Mouse (Mus musculus) hindbrain, embryonic 15.5 days (tissue): ENCODE measurements around the gene Ctsa. TPM values are rescaled to one million over a fixed set of nuclear protein-coding genes. Genes with fewer than 3 reads are reported as not detected.
"Not testable (repeated sequence)": the region's sequence is repeated elsewhere in the genome, so short reads cannot be mapped to it uniquely, and the experiment has no call there.

Experiments
- ATAC-seq: fragments of 200-750 bp; cut with Nextera tagmentation; 2 replicates; pipeline ENCODE4 v1.8.0; 2017; ENCODE audit warnings: low read depth, moderate number of reproducible peaks, moderate TSS enrichment; ENCODE audit not compliant: low FRiP score
- H3K27ac ChIP-seq: fragments of 300-500 bp; sonication (generic); replicated peaks from 2 replicates; pipeline ENCODE4 v1.5.1; 2015; ENCODE audit warnings: mild to moderate bottlenecking, inconsistent platforms
- H3K27me3 ChIP-seq: fragments of 300-500 bp; sonication (generic); 2 replicates; pipeline ENCODE4 v1.6.1; 2015; ENCODE audit warnings: control low read depth, inconsistent platforms
- H3K36me3 ChIP-seq: fragments of 300-500 bp; sonication (generic); 2 replicates; pipeline ENCODE4 v1.6.1; 2015; ENCODE audit warnings: control low read depth, inconsistent platforms
- H3K4me1 ChIP-seq: fragments of 300-500 bp; sonication (generic); replicated peaks from 2 replicates; pipeline ENCODE4 v1.6.1; 2015; ENCODE audit warnings: control low read depth, inconsistent platforms
- H3K4me2 ChIP-seq: fragments of 300-500 bp; sonication (generic); 2 replicates; pipeline ENCODE4 v1.6.1; 2015; ENCODE audit warnings: moderate library complexity, mild to moderate bottlenecking, inconsistent platforms
- H3K4me3 ChIP-seq: fragments of 300-500 bp; sonication (generic); 2 replicates; pipeline ENCODE4 v1.5.1; 2015; ENCODE audit warnings: mild to moderate bottlenecking, inconsistent platforms
- H3K9ac ChIP-seq: fragments of 300-500 bp; sonication (generic); 2 replicates; pipeline ENCODE4 v1.6.1; 2015; ENCODE audit warnings: inconsistent platforms
- H3K9me3 ChIP-seq: fragments of 300-500 bp; sonication (generic); 2 replicates; pipeline ENCODE4 v1.6.1; 2016; ENCODE audit warnings: control low read depth, inconsistent platforms
- WGBS: fragments of 180-500 bp; shearing (Covaris S2); methylation state at CpG from one replicate; pipeline ENCODE4 v1.1.7; 2015; 5-methylcytosine and 5-hydroxymethylcytosine counted together
- polyA plus RNA-seq: library from polyadenylated mRNA; unstranded; fragments of >200 nt; fragmentation: Nextera tagmentation; extraction: Ambion mirVana; gene quantifications from 2 replicates; pipeline ENCODE4 v1.2.1, GENCODE M21; 2015

The Ctsa gene
- polyA plus RNA-seq, 1 experiment from 2014 or later = 105 TPM

DNA sequence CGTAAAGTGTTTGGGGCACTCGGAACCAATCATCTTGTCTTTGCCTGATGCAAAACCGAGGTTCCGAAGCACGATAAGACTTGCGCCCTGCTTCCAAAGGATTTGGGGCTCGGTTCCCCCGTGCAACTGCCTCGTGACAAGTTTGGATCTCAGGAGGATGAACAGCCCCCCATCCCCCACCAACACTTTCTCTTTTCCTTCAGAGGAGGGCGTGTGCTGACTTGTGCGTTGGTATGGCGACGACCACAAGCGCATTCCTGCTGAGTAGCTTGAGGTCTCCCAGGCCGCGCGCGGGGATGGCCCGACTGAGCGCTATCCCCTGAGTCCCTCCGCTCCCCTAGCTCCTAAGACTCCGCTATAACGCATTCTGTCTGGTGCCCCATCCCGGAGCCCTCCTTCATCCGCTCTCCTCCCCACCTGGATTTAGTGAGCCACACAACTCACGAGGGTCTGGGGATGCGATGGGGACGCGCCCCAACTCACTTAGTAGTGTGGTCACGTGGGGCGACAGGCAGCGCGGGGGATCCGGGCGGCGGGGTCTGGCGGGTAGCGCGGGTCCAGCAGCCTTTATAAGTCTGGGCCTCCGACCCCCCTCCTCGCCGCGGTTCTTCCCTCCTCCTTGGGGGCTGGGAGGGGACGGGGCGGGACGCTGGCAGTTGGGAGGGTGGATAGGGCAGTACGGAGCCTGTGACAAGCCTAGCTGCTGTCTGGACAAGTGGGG is 24.6 kb downstream of the Ctsa start, which contains the start of gene Pltp:
Gene Pltp, minus strand, starts transcription at position 611 of the 721 bp plus-strand sequence.
- peak within 1 kb of the TSS; percentile 70 for H3K27ac ChIP-seq
- peaks cover 30% of the 10 kb centered on the region for H3K4me1 ChIP-seq
- H3K9ac ChIP-seq = peak within 1 kb of the TSS; percentile 32
- H3K9me3 ChIP-seq = no peaks in the 10 kb centered on the region
- peaks cover 29% of the 10 kb centered on the region for H3K27me3 ChIP-seq
- H3K36me3 ChIP-seq = no peaks in the 10 kb centered on the region
- under 1% methylated on average over 47 of the region's 47 CpGs for WGBS
- ATAC-seq = peak; percentile 75
- peak within 1 kb of the TSS; percentile 98 for H3K4me2 ChIP-seq
- H3K4me3 ChIP-seq = peak within 1 kb of the TSS; percentile 51

DNA sequence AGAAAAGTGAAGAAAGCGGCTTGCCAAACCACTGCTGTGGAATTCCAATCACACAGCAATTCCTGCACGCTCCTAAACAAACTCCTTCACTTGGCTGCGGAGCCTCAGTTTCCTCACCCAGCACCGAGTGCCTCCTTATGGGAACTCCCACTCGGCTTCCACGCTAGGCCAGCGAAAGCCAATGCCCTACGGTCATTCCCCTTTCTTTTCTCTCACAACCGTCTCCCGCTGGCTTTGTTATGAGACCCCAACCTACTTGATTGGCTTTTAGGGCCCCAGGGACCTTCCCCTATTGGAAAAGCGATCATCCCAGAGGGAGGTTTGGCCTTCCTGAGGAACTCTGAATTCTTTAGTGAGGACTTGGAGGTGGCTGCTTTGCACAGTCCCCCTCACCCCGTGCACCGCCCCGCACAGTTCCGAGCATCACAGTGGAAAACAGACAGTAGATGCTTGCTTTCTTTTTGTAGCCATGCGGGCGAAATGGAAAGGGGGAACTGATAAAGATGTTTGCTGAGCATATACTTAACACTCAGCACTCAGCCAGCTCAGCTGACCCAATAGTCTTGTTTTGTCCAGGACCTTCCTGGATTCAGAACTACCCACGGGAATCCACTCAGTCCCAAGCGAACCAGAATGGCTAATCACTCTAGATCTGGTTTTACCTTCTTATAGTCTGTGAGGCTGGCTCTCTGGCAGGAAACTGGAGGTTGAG is 25.3 kb downstream of the Ctsa start:
- Histone ChIP-seq H3K4me3 (peak overlapping the region; percentile 51), H3K9me3 (no peaks in the 10 kb centered on the region), H3K36me3 (no peaks in the 10 kb centered on the region), H3K9ac (peak overlapping the region; percentile 32; the same call in 1 of the 2 replicates), H3K27me3 (peaks cover 29% of the 10 kb centered on the region), H3K27ac (peak overlapping the region; percentile 70), H3K4me1 (peaks cover 30% of the 10 kb centered on the region), H3K4me2 (peak overlapping the region; percentile 98)
- ATAC-seq = no peak; the same call in 1 of the 2 replicates
- WGBS = 2% methylated on average over 19 of the region's 19 CpGs

DNA sequence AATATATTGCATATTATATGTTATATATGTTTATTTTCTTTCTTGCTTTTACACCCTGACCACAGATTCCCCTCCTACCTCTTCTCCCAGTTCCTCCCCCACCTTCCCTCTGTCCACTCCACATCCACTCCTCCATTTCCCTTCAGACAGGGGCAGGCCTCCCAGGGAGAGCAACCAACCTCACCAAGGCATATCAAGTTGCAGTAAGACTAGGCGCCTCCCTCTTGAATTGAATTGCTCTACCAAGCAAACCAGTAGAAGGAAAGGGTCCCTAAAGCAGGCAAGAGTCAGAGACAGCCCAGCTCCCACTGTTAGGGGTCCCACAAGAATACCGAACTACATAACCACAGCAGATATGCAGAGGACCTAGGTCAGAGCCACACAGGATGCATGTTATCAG is 26.5 kb downstream of the Ctsa start:
- peaks cover 30% of the 10 kb centered on the region for H3K4me1 ChIP-seq
- ATAC-seq = no peak
- 66% methylated on average over 2 of the region's 2 CpGs for WGBS
- no peak overlapping the region for H3K4me3 ChIP-seq
- H3K9ac ChIP-seq = no peak overlapping the region
- no peaks in the 10 kb centered on the region for H3K9me3 ChIP-seq
- H3K4me2 ChIP-seq = no peak overlapping the region
- peaks cover 29% of the 10 kb centered on the region for H3K27me3 ChIP-seq
- H3K27ac ChIP-seq = no peak overlapping the region
- H3K36me3 ChIP-seq = no peaks in the 10 kb centered on the region

DNA sequence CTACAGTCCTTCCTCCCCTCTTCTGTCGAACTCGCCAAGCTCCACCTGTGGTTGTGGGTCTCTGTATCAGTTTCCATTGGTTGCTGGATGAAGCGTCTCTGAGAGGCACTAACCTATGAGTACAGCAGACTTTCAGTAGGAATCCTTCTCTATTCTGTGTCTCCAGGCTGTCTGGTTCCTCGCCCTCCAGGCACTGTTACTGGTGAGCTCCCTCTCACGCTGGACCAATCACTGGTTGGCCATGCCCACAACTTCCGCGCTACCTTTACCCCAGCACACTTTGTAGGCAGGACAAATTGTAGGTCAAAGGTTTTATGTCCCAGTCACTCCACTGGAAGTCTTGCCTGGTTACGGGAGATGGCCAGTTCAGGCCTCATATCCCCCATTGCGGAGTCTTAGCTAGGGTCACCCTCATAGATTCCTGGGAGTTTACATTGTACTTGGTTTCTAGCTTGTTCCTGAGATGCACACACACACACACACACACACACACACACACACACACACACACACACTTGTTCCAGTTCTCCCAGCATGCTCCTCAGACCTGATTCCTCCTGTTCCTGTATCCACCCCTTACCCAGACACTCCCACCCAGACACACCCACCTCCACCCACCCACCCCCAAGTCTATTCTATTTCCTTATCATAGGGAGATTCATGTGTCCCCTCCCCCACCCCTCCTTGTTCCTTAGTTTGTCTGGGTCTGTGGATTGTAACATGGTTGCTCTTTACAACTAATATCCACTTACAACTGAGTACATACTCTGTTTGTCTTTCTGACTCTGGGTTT is 27.2 kb downstream of the Ctsa start:
- Histone ChIP-seq H3K4me3 (no peak overlapping the region), H3K9me3 (no peaks in the 10 kb centered on the region), H3K9ac (no peak overlapping the region), H3K4me1 (peaks cover 30% of the 10 kb centered on the region), H3K36me3 (no peaks in the 10 kb centered on the region), H3K27me3 (peaks cover 29% of the 10 kb centered on the region), H3K4me2 (no peak overlapping the region), H3K27ac (no peak overlapping the region)
- WGBS = 68% methylated on average over 9 of the region's 9 CpGs
- no peak for ATAC-seq

DNA sequence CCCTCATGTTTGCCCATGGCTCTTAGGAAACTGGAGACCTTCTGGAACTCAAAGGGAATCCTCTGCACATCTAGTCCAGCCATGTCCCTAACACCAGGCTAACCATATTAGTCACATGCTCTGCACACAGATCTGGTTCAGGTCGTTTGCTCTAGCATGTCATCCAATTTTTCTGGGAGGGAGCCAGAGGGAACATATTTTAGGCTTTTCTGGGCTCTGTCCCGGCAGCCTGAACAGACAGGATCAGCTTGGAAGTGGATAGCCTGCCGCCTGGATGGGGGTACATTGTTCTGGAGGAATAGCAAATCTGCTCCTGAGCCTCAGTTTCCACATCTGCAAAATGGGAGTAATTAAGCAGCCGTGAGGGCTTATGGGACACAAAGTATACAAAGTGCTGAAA is 28.4 kb downstream of the Ctsa start:
- peaks cover 28% of the 10 kb centered on the region for H3K4me1 ChIP-seq
- H3K36me3 ChIP-seq = no peaks in the 10 kb centered on the region
- 72% methylated on average over 4 of the region's 4 CpGs for WGBS
- H3K4me2 ChIP-seq = no peak overlapping the region
- ATAC-seq = no peak
- no peak overlapping the region for H3K4me3 ChIP-seq
- peaks cover 25% of the 10 kb centered on the region for H3K27me3 ChIP-seq
- no peak overlapping the region for H3K9ac ChIP-seq
- H3K27ac ChIP-seq = peak overlapping the region; percentile 64; the same call in 1 of the 2 replicates
- no peaks in the 10 kb centered on the region for H3K9me3 ChIP-seq

DNA sequence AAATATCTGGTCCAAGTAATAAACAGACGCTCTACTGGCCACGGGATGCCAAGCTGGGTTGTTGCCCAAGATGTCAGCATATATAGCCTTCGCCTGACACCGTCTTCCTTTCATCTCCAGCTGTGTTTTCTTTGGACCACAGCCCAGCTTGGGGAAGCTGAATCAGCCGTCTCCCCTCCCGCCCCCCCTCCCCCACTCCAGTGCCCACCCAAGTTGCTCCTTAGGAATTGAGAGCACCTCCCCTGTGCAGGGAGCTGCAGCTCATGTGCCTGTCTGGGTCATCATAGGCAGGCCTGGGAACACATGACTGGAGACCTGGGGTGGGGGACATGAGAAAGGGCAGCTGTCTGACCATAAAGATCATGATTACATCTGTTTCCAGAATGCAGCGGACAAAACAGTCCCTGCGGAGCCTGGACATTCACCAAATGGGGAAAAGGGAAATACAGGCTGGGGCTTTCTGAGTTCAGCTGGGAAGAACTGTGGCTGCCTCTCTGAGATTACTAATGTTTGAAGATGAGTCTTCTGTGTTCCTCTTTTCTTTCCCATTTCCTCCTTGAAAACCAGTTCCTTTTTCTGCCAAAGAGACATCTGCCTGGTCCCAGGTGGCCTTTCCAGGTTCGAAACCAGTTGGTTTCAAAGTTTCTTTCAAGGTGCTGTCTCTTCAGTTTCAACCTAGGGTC is 29.6 kb downstream of the Ctsa start:
- H3K4me2 ChIP-seq = no peak overlapping the region
- no peaks in the 10 kb centered on the region for H3K9me3 ChIP-seq
- no peaks in the 10 kb centered on the region for H3K36me3 ChIP-seq
- no peak overlapping the region for H3K4me3 ChIP-seq
- H3K27me3 ChIP-seq = peaks cover 16% of the 10 kb centered on the region
- WGBS = 41% methylated on average over 9 of the region's 9 CpGs
- peaks cover 16% of the 10 kb centered on the region for H3K4me1 ChIP-seq
- H3K9ac ChIP-seq = no peak overlapping the region
- H3K27ac ChIP-seq = peak overlapping the region; percentile 64
- peak; percentile 66; the same call in 1 of the 2 replicates for ATAC-seq

DNA sequence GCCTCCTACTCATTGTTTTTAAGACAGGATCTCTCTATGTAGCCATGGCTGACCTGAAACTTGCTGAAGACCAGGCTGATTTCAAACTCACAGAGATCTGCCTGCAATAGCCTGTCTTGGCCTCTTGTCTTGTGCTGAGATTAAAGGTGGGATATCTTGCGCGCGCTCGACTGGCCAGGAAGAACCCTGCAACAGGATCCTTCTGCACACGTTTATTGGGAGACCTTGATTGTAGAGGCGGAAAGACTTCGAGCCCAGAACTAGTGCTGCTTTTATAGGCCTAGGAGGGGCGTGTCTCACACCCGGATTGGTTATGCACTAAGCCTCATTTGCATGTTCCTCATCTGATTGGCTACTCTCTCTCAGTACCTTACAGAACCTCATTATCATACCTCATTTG is 30.7 kb downstream of the Ctsa start:
- not testable (repeated sequence) for H3K36me3 ChIP-seq, H3K9ac ChIP-seq, ATAC-seq, H3K4me3 ChIP-seq, H3K4me2 ChIP-seq, H3K27ac ChIP-seq, H3K9me3 ChIP-seq, H3K4me1 ChIP-seq, H3K27me3 ChIP-seq
- WGBS = 94% methylated on average over 9 of the region's 9 CpGs

DNA sequence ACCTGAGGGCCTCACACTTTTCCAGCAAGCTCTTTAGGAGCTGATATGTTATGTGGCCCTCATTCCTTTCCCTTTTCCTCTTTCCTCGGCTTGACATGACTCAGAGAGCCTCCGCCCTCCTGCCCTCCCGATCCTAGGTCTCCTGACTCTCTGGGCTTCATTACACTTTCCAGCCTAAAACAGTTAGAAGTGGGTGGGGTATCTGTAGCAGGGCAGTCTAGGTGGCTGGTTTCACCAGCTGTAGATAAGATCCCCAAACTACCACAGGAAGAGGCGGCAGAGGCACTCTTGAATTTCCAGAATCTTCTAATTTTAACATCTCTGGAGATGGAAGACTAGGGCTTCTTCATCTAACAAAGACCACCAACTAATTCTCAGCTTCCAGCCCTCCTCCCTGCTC is 31.9 kb downstream of the Ctsa start:
- Histone ChIP-seq H3K9ac (no peak overlapping the region), H3K4me1 (peaks cover 6% of the 10 kb centered on the region), H3K36me3 (no peaks in the 10 kb centered on the region), H3K27me3 (no peaks in the 10 kb centered on the region), H3K4me2 (no peak overlapping the region), H3K4me3 (no peak overlapping the region), H3K27ac (no peak overlapping the region), H3K9me3 (no peaks in the 10 kb centered on the region)
- 92% methylated on average over 4 of the region's 4 CpGs for WGBS
- ATAC-seq = no peak

DNA sequence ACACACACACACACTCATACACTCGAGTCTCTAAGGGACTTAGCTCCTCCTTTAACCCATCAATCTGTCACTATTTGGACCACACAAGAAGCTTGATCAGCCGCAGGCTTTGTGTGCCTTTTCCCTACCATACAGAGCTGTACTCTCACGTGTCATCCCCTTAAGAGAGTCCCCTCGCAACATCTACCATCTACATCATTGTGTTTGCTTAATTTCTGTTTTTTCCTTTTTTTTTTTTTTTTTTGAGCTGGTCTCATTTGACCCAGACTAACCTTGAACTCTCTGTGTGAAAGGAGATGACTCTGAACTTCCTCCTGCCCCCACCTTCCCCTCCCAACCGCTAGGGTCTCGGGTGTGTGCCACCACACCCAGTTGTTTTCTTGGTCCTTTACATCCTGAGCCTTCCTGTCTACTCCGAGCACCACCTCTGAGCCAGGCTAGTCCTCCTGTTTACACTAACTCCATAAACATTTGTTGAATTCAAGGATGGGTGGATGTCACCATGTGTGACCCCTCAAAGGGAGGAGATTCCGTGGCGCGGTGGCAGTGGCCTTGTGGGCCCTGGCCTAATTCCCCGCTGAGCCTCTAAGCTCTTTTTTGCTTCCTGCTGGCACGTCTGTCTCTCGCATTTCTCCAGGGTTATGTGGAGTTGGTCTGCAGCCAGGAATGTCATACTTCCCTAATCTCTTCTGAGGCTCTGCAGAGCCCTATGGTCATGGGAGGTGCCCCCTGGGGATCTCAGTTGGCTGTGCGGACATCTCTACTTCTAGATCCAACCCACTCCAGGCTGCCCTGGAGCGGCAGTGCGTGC is 34.3 kb downstream of the Ctsa start:
- 63% methylated on average over 16 of the region's 16 CpGs for WGBS
- H3K36me3 ChIP-seq = no peaks in the 10 kb centered on the region
- 0 out of 2 replicates have a peak, but pooled peaks cover under 1% of the 10 kb centered on the region for H3K4me1 ChIP-seq
- 0 out of 2 replicates have a peak, but pooled peaks have one; percentile 42 for ATAC-seq
- H3K27me3 ChIP-seq = no peaks in the 10 kb centered on the region
- no peaks in the 10 kb centered on the region for H3K9me3 ChIP-seq
- no peak overlapping the region for H3K4me2 ChIP-seq
- H3K9ac ChIP-seq = no peak overlapping the region
- H3K4me3 ChIP-seq = no peak overlapping the region
- H3K27ac ChIP-seq = peak overlapping the region; percentile 15; the same call in 1 of the 2 replicates

DNA sequence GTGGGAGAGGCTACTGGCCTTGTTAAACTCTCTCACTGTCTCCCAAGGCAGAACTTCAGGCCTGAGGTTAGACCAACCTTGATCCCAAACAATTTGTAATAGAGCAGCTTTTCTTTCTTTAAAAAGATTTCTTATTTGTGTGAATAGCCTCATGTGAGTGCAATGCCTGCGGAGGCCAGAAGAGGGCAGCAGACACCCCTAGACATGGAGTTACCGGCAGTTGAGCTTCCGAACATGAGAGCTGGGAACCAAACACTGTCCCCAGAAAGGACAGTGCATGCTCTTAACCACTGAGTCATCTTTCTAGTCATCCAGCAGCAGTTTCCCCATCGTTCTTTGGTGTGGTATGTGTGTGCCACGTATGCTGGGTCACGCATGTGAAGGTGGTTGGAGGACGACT is 34.9 kb downstream of the Ctsa start:
- no peak overlapping the region for H3K9ac ChIP-seq
- no peaks in the 10 kb centered on the region for H3K9me3 ChIP-seq
- no peaks in the 10 kb centered on the region for H3K27me3 ChIP-seq
- 93% methylated on average over 7 of the region's 7 CpGs for WGBS
- H3K4me1 ChIP-seq = no peaks in the 10 kb centered on the region
- ATAC-seq = no peak
- no peaks in the 10 kb centered on the region for H3K36me3 ChIP-seq
- no peak overlapping the region for H3K4me3 ChIP-seq
- no peak overlapping the region for H3K4me2 ChIP-seq
- H3K27ac ChIP-seq = no peak overlapping the region; the same call in 1 of the 2 replicates

DNA sequence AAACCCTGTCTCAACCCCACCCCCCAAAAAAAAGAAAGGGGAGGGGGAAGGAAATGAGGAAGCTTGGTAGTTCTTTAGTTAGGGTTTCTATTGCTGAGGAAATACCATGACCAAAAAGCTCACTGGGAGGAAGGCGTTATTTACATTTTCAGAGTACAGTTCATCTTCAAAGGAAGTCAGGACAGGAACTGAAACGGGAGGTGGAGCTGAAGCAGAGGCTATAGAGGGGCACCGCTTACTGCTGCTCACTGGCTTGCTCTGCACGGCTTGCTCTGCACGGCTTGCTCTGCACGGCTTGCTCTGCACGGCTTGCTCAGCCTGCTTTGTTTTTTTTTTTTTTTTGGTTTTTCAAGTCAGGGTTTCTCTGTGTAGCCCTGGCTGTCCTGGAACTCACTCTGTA is 35.8 kb downstream of the Ctsa start:
- no peak overlapping the region for H3K9ac ChIP-seq
- WGBS = 83% methylated on average over 7 of the region's 7 CpGs
- no peaks in the 10 kb centered on the region for H3K9me3 ChIP-seq
- H3K27me3 ChIP-seq = no peaks in the 10 kb centered on the region
- ATAC-seq = no peak
- no peak overlapping the region for H3K27ac ChIP-seq
- H3K36me3 ChIP-seq = no peaks in the 10 kb centered on the region
- H3K4me2 ChIP-seq = no peak overlapping the region
- H3K4me3 ChIP-seq = no peak overlapping the region
- no peaks in the 10 kb centered on the region for H3K4me1 ChIP-seq
